Mouse (Mus musculus) testis, adult 2 months (tissue): Measurements from ENCODE around the gene Frmd5.

ENCODE experiments used
- CTCF ChIP-seq: fragments of 200-500 bp; IDR thresholded peaks from 2 replicates; pipeline ENCODE4 v1.5.1; 2012; ENCODE audit warnings: low read depth, mild to moderate bottlenecking, inconsistent platforms, low read length, moderate library complexity; ENCODE audit not compliant: control insufficient read depth, insufficient read depth, insufficient replicate concordance
- POLR2A ChIP-seq: fragments of 200-500 bp; IDR thresholded peaks from 2 replicates; pipeline ENCODE4 v1.6.1; 2012; ENCODE audit warnings: low read depth, mild to moderate bottlenecking, inconsistent platforms, low read length, moderate library complexity; ENCODE audit not compliant: control insufficient read depth

- TF ChIP-seq CTCF = no peak
- no peak for TF ChIP-seq POLR2A
Measured at GRCm38 (mm10) chr2:121842249-121842648, 35.4 kb upstream of the Frmd5 start.
